Mouse (Mus musculus) CH12.LX (cell line): Measurements from ENCODE around the gene Slc29a4.

Experiments
- CHD2 ChIP-seq: IDR thresholded peaks from 2 replicates; pipeline ENCODE4 v1.6.1; 2011; ENCODE audit warnings: low read length, improper control_type of control experiment
- CTCF ChIP-seq, 2 experiments: IDR thresholded peaks in 1 of 2; conservative IDR thresholded peaks in 1 of 2; 2 replicates each; pipeline ENCODE4 v1.5.1; 2011 to 2012; ENCODE audit warnings: low read depth in 2 of 2, low read length in 2 of 2, improper control_type of control experiment in 1 of 2, inconsistent platforms in 1 of 2, mild to moderate bottlenecking in 1 of 2, moderate library complexity in 1 of 2
- E2F4 ChIP-seq: IDR thresholded peaks from 2 replicates; pipeline ENCODE4 v1.6.1; 2011; ENCODE audit warnings: low read depth, low read length, improper control_type of control experiment; ENCODE audit not compliant: insufficient replicate concordance
- ELF1 ChIP-seq: IDR thresholded peaks from 2 replicates; pipeline ENCODE4 v1.6.1; 2014; ENCODE audit warnings: low read depth, mild to moderate bottlenecking, inconsistent platforms, low read length, improper control_type of control experiment
- HCFC1 ChIP-seq: IDR thresholded peaks from 2 replicates; pipeline ENCODE4 v1.6.1; 2012; ENCODE audit warnings: low read depth, mild to moderate bottlenecking, inconsistent platforms, low read length, improper control_type of control experiment
- MAX ChIP-seq: IDR thresholded peaks from 2 replicates; pipeline ENCODE4 v1.6.1; 2011; ENCODE audit warnings: low read length, improper control_type of control experiment
- MXI1 ChIP-seq: IDR thresholded peaks from 2 replicates; pipeline ENCODE4 v1.6.1; 2011; ENCODE audit warnings: mild to moderate bottlenecking, low read depth, low read length, improper control_type of control experiment
- MYC ChIP-seq: IDR thresholded peaks from 2 replicates; pipeline ENCODE4 v1.6.1; 2011; ENCODE audit warnings: low read depth, mild to moderate bottlenecking, improper control_type of control experiment, low read length
- POLR2A ChIP-seq: IDR thresholded peaks from 2 replicates; pipeline ENCODE4 v1.6.1; 2011; ENCODE audit warnings: low read depth, mild to moderate bottlenecking, improper control_type of control experiment, low read length
- POLR2AphosphoS2 ChIP-seq: IDR thresholded peaks from 2 replicates; pipeline ENCODE4 v1.6.1; 2011; ENCODE audit warnings: low read depth, low read length, improper control_type of control experiment
- TCF12 ChIP-seq: IDR thresholded peaks from 2 replicates; pipeline ENCODE4 v1.6.1; 2014; ENCODE audit warnings: low read depth, mild to moderate bottlenecking, inconsistent platforms, low read length, improper control_type of control experiment
- ZNF384 ChIP-seq: IDR thresholded peaks from 2 replicates; pipeline ENCODE4 v1.6.1; 2012; ENCODE audit warnings: low read depth, low read length, improper control_type of control experiment, inconsistent platforms

- TF ChIP-seq POLR2AphosphoS2, result no peak
- TF ChIP-seq MYC, result no peak
- no peak for TF ChIP-seq MXI1
- 0 out of 2 replicates have a peak, but pooled peaks have one; percentile 16 for TF ChIP-seq ELF1
- TF ChIP-seq CTCF (conservative IDR thresholded peaks at IDR 0.05 in 1 of 2, IDR thresholded peaks at IDR 0.05 in 1 of 2; ENCODE audit: low read depth in 2 of 2, low read length in 2 of 2), result no peak
- TF ChIP-seq MAX, result no peak
- no peak for TF ChIP-seq POLR2A
- TF ChIP-seq HCFC1, result no peak
- TF ChIP-seq E2F4, result no peak
- no peak for TF ChIP-seq CHD2
- no peak for TF ChIP-seq TCF12
- no peak for TF ChIP-seq ZNF384
Observed at GRCm38 (mm10) chr5:142747026-142747629, 54.8 kb downstream of the Slc29a4 start.
